In genomic region chr5:118532125-118532524, GRCm38 (mm10) we compare ENCODE assay signal across 13 mouse cellular contexts. TPM values are rescaled to one million over a fixed set of nuclear protein-coding genes. Genes with fewer than 3 reads are reported as not detected.
A peak's percentile ranks its signal among the peaks of the same experiment; 100 is the strongest.
DNase-seq lines count a peak whose midpoint lies in the region; ATAC-seq and TF ChIP-seq lines count a peak whose summit lies in the region.
"Had no signal": no experiment of that assay in that cellular context is flagged by ENCODE, and none has a peak within 500 bp of the region (broad histone marks: within the 10 kb centered on the region; RNA-seq: fewer than 3 reads in every experiment).

No protein-coding gene starts in this region.

- H3K4me1 ChIP-seq in hindbrain, embryonic 11.5 days (replicated peaks; ENCODE audit: control insufficient read depth, insufficient read depth, low read length) = peaks cover 4% of the 10 kb centered on the region
- peaks cover 16% of the 10 kb centered on the region for H3K4me1 ChIP-seq in hindbrain, embryonic 13.5 days (replicated peaks)
- H3K4me1 ChIP-seq in embryonic facial prominence, embryonic 11.5 days (ENCODE audit: control insufficient read depth, insufficient read depth, low read length) = peaks cover 5% of the 10 kb centered on the region; the same call in 1 of the 2 replicates
- H3K4me1 ChIP-seq in forebrain, postnatal 0 days (ENCODE audit: insufficient read depth) = no peaks in the 10 kb centered on the region

- H3K9ac ChIP-seq in hindbrain, embryonic 11.5 days (ENCODE audit: low read depth, low read length) = peak overlapping the region; percentile 15; the same call in 1 of the 2 replicates
- H3K9ac ChIP-seq in hindbrain, embryonic 13.5 days = no peak overlapping the region
- H3K9ac ChIP-seq in embryonic facial prominence, embryonic 11.5 days (replicated peaks; ENCODE audit: low read length) = peak overlapping the region; percentile 40; the same call in 1 of the 2 replicates
- no peak overlapping the region for H3K9ac ChIP-seq in forebrain, postnatal 0 days
- H3K9ac ChIP-seq: lung, embryonic 15.5 days had no signal

- 19% methylated on average over 13 of the region's 13 CpGs for WGBS in hindbrain, embryonic 11.5 days
- 11% methylated on average over 13 of the region's 13 CpGs for WGBS in hindbrain, embryonic 13.5 days
- WGBS in embryonic facial prominence, embryonic 11.5 days = 13% methylated on average over 13 of the region's 13 CpGs
- 14% methylated on average over 13 of the region's 13 CpGs for WGBS in forebrain, postnatal 0 days

- no peak overlapping the region for H3K27ac ChIP-seq in hindbrain, embryonic 11.5 days (ENCODE audit: low read depth, low read length)
- no peak overlapping the region for H3K27ac ChIP-seq in hindbrain, embryonic 13.5 days
- H3K27ac ChIP-seq in embryonic facial prominence, embryonic 11.5 days (replicated peaks; ENCODE audit: low read depth, low read length) = no peak overlapping the region
- peak overlapping the region; percentile 35; the same call in 1 of the 2 replicates for H3K27ac ChIP-seq in forebrain, postnatal 0 days (ENCODE audit: low read depth, low read length)
- H3K27ac ChIP-seq: lung, embryonic 15.5 days; midbrain, embryonic 10.5 days had no signal

- ATAC-seq in hindbrain, embryonic 11.5 days (ENCODE audit: low FRiP score) = no peak
- no peak for ATAC-seq in hindbrain, embryonic 13.5 days (ENCODE audit: low FRiP score)
- no peak for ATAC-seq in embryonic facial prominence, embryonic 11.5 days (replicated peaks; ENCODE audit: insufficient number of reproducible peaks, low FRiP score, low TSS enrichment, low read depth)
- peak; percentile 40 for ATAC-seq in forebrain, postnatal 0 days
- ATAC-seq: CD4-positive, CD25-positive, alpha-beta regulatory T cell, adult 4 months; Patski had no signal

- no peaks in the 10 kb centered on the region for H3K9me3 ChIP-seq in hindbrain, embryonic 11.5 days (ENCODE audit: control insufficient read depth, low read length)
- no peaks in the 10 kb centered on the region for H3K9me3 ChIP-seq in hindbrain, embryonic 13.5 days
- no peaks in the 10 kb centered on the region for H3K9me3 ChIP-seq in embryonic facial prominence, embryonic 11.5 days (replicated peaks; ENCODE audit: control insufficient read depth, low read length)
- H3K9me3 ChIP-seq in forebrain, postnatal 0 days (ENCODE audit: low read length) = no peaks in the 10 kb centered on the region
- H3K9me3 ChIP-seq: lung, embryonic 15.5 days; midbrain, embryonic 10.5 days had no signal

- intact Hi-C loops in gastrocnemius, postnatal 14 days (cut with DNase I; ENCODE audit: low total_unique reads) = no loop called here

- no peak overlapping the region for H3K4me3 ChIP-seq in hindbrain, embryonic 11.5 days (ENCODE audit: low read depth, low read length)
- no peak overlapping the region for H3K4me3 ChIP-seq in hindbrain, embryonic 13.5 days
- H3K4me3 ChIP-seq in embryonic facial prominence, embryonic 11.5 days (ENCODE audit: low read depth, low read length) = no peak overlapping the region
- H3K4me3 ChIP-seq in forebrain, postnatal 0 days (ENCODE audit: low read depth, low read length) = no peak overlapping the region
- H3K4me3 ChIP-seq: lung, embryonic 15.5 days; midbrain, embryonic 10.5 days had no signal

- peak; percentile 29 for DNase-seq in hindbrain, embryonic 11.5 days (ENCODE audit: low spot score)
- DNase-seq in embryonic facial prominence, embryonic 11.5 days (ENCODE audit: low spot score) = no peak
- DNase-seq in forebrain, postnatal 0 days = peak; percentile 20
- DNase-seq in neural tube, embryonic 10.5 days (ENCODE audit: extremely low spot score, low spot score) = peak; percentile 30
- DNase-seq in gastrocnemius, postnatal 14 days = no peak
- no peak for DNase-seq in ovary, postnatal 14 days (ENCODE audit: low spot score)
- DNase-seq: cerebellum, adult 9-11 months; kidney, postnatal 25 days had no signal

- no peak for TF ChIP-seq CTCF in forebrain, postnatal 0 days (IDR thresholded peaks at IDR 0.05; ENCODE audit: low read depth)

- H3K36me3 ChIP-seq in hindbrain, embryonic 11.5 days (ENCODE audit: control insufficient read depth, insufficient read depth, low read length) = no peaks in the 10 kb centered on the region
- no peaks in the 10 kb centered on the region for H3K36me3 ChIP-seq in hindbrain, embryonic 13.5 days
- no peaks in the 10 kb centered on the region for H3K36me3 ChIP-seq in embryonic facial prominence, embryonic 11.5 days (replicated peaks; ENCODE audit: control insufficient read depth, insufficient read depth, low read depth, low read length)
- H3K36me3 ChIP-seq in forebrain, postnatal 0 days (ENCODE audit: insufficient read depth) = no peaks in the 10 kb centered on the region
- H3K36me3 ChIP-seq: lung, embryonic 15.5 days; midbrain, embryonic 10.5 days had no signal

- H3K4me2 ChIP-seq in hindbrain, embryonic 11.5 days (replicated peaks; ENCODE audit: low read depth, low read length) = no peak overlapping the region
- H3K4me2 ChIP-seq in hindbrain, embryonic 13.5 days = no peak overlapping the region
- no peak overlapping the region for H3K4me2 ChIP-seq in embryonic facial prominence, embryonic 11.5 days (ENCODE audit: low read depth, low read length)
- H3K4me2 ChIP-seq in forebrain, postnatal 0 days (ENCODE audit: low read depth) = no peak overlapping the region
- H3K4me2 ChIP-seq: lung, embryonic 15.5 days had no signal

- 0 out of 2 replicates have a peak, but pooled peaks cover 2% of the 10 kb centered on the region for H3K27me3 ChIP-seq in hindbrain, embryonic 11.5 days (ENCODE audit: control insufficient read depth, insufficient read depth, low read length)
- H3K27me3 ChIP-seq in hindbrain, embryonic 13.5 days = peaks cover 19% of the 10 kb centered on the region
- no peaks in the 10 kb centered on the region for H3K27me3 ChIP-seq in embryonic facial prominence, embryonic 11.5 days (ENCODE audit: control insufficient read depth, insufficient read depth, low read length)
- no peaks in the 10 kb centered on the region for H3K27me3 ChIP-seq in forebrain, postnatal 0 days (ENCODE audit: insufficient read depth, low read length)
- H3K27me3 ChIP-seq: lung, embryonic 15.5 days; Patski had no signal

RNA-seq across cellular contexts. Expression of gene Med13l, which starts 28.4 kb away (rescaled TPM):
- polyA plus RNA-seq in hindbrain, embryonic 11.5 days (2014; fragmentation: Nextera tagmentation; extraction: Ambion mirVana) = 12.5 and 16.1 TPM in 2 replicates
- polyA plus RNA-seq in hindbrain, embryonic 13.5 days (2015; fragmentation: Nextera tagmentation; extraction: Ambion mirVana) = 15.3 and 16.3 TPM in 2 replicates
- 10.1 and 11.4 TPM in 2 replicates for polyA plus RNA-seq in embryonic facial prominence, embryonic 11.5 days (2014; fragmentation: Nextera tagmentation; extraction: Ambion mirVana)
- total RNA-seq in forebrain, postnatal 0 days (2014; rRNA removed) = 27.9 and 31.0 TPM in 2 replicates
- polyA plus RNA-seq in forebrain, postnatal 0 days (2015; fragmentation: Nextera tagmentation; extraction: Ambion mirVana) = 9.1 and 12.5 TPM in 2 replicates
- total RNA-seq in gastrocnemius, postnatal 14 days (2021) = 10 to 100 TPM; 22.0 to 24.1 TPM

Comparison
In these comparisons a context has a peak if more than half of its experiments do, and no peak if none do; other contexts are left out.
1. H3K9ac ChIP-seq: peak in hindbrain, embryonic 11.5 days (single experiment) and embryonic facial prominence, embryonic 11.5 days (single experiment); none in hindbrain, embryonic 13.5 days (single experiment) and forebrain, postnatal 0 days (single experiment).
2. DNase-seq: peak in hindbrain, embryonic 11.5 days (single experiment), forebrain, postnatal 0 days (single experiment) and neural tube, embryonic 10.5 days (single experiment); none in embryonic facial prominence, embryonic 11.5 days (single experiment), gastrocnemius, postnatal 14 days (single experiment) and ovary, postnatal 14 days (single experiment).